Mouse (Mus musculus) yolk sac, embryonic 10.5 days (tissue): Measurements from ENCODE around the gene E2f1.

ENCODE experiments used
- DNase-seq: peaks from one replicate; pipeline ENCODE4 v3.0.0-alpha.2; 2017; ENCODE audit warnings: low spot score

The E2f1 gene

DNA sequence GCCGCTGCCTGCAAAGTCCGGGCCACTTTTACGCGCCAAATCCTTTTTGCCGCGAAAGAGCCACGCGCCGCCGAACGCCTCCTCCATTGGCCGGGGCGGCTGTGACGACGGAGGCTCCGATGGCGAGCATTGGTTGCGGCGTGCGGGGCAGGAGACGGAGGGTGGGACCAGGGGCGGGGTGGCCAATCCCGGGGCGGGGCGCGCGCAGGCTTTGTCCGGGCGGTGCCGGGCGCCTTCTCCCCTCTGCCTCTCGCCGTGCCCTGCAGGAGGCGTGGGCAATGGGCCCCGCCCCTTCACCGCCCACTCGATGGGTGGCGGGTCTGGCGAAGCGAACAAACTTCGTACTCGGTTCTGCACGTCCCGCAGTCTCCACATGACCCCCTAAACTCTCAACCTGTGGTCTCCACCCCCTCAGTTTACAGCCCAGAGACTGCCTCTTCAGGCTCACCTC lies at the start of gene E2f1:
E2f1 (minus strand) TSS at position 57 of the 451 bp plus-strand sequence.
- DNase-seq = peak; percentile 99

DNA sequence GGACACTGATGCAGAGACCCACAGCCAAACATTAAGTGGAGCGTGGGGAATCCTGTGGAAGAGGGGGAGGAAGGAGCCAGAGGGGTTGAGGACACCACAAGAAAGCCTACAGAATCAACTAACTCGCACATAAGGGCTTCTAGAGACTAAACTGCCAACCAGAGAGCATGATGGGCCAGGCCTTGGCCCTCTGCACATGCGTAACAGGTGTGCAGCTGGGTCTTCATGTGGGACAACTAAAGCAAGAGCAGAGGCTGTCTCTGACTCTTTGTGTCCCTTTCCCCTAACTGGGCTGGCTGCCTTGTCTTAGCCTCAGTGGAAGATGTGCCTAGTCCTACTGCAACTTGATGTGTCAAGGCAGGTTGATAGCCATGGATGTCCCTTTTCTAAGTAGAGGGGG lies 47.4 kb upstream of the E2f1 start:
- no peak for DNase-seq

DNA sequence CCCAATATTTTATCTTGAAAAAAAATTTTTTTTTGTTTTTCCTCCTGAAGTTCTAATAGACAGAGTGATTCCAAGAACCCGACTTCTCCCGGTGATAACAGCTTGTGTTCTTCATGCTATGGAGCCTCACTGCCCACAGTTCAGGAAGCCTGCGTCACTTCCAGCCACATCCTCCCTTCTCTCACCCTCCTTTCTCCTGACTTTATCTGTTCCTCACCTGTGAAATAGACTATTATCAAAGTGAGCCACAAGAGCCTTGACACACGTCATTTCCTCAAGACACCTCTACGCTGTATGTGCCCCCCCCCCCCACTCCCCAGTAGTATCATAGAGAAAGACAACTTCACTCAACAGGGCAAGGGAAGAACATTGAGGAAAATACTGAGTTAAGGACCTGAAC lies 46.0 kb upstream of the E2f1 start:
- no peak for DNase-seq

DNA sequence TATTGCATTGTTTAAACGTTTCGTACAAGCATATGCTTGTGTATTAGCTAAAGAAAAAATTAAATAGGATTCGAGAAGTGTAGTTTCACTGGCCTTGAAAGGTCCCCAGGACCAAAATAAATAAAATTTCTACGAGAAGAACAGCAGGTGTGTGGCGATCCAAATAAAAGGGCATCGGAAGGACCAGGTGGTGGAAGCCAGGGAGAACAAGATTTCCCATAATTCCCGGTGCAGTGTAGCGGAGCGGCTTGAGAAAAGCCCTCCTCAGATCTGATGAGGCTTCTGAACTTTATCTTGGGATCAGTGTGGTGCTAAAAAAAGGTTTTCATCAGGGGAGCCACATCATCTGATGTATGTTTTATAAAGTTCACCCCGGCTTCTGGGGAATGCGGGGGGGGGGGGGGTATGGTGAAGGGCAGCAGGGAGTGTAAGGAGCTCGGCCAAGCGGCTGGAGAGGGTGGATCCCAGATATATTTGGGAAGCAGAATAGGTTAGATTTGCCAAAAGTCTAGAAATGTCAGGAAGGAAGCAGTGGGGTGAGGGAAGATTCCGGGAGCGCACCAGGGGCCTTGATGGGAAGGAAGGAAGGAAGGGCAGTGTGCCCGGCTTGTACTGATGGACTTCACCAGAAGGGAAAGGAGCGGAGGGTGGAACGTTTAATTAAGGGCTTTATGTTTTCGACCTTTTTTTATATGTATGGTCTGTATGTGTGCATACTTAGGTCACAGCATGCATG lies 45.3 kb upstream of the E2f1 start:
- DNase-seq = no peak

DNA sequence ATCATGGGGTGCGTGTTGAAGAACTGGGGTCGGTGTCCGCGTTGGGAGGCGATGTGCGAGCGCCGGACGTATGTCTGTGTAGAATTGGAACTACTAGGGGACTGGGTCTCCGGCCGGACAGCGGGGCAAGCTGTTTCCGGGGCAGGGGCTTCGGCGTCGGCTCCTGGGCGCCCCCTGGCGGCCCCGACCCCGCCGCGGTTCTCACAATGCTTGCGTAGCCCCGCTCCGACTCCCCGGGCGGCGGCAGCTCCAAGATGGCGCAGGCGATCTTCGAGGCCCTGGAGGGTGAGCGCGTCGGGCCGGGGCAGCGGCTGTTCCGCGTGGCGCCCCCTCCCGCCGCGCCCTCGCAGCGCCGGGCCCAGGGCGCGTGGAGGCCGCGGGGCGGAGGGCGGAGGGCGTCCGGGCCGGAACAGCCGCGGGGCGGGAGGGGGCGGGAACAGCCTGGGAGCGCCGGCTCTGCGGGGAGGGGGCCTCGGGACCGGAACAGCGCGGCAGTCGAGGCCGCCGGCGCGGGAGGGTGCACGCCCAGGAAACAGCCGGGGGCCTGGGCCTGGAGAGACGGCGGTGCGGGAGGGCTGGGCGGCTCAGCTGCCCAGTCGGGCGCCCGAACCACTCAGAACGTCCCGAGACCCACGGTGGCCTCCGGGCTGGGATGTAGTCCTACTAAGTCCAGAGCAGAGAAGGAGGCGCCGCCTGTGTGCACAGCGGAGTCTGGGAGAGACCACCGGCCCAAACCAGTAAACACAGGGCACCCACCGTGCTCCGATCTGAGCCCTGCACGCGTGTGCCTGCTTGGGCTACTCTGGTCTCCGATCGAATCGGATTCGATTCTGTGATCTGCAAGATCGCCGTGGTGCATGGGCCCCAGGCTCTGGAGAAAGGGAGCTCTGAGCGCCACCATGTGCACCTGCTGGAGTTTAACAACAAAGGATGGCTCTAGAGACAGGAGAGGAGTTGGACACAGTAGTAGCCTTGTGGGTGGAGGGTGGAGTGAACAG lies 43.7 kb upstream of the E2f1 start, which contains the start of the genes Zfp341 and 4930519P11Rik:
Zfp341 (plus strand) TSS at position 180 of the 998 bp plus-strand sequence.
4930519P11Rik (minus strand) TSS at position 320 of the 998 bp plus-strand sequence.
- DNase-seq = peak; percentile 92

DNA sequence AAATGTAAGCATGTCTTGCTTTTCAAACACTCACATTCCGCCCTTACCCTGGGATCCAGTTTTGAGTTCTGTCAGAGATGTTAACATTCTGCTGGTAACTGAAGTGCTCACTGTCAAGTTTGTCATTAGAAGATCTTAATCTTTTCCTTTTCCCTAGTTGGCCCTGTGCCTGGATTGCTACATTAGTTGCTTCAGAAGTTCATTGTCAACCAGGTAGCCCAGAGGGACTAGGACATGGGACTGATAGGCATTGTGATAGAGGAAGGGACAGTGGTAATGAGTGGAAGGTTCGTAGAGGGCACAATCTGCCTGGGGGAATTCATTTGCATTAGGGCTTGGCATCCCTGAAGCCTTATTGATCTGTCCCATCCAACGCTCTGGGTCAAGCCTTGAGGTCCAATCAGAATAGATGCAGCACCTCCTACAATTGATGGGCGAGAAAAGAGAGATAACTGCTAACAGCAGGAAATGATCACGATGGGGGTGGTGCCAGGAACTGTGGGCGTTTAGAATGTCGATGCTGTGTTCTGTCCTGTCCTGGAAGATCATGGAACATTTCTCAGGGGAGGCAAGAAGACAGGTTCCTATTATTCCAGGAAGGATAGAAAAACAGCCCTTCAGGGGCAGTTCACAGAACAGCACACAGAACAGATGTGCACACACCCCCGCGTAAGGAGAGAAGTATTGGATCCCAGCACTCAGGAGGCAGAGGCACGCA lies 39.5 kb upstream of the E2f1 start:
- DNase-seq = no peak

DNA sequence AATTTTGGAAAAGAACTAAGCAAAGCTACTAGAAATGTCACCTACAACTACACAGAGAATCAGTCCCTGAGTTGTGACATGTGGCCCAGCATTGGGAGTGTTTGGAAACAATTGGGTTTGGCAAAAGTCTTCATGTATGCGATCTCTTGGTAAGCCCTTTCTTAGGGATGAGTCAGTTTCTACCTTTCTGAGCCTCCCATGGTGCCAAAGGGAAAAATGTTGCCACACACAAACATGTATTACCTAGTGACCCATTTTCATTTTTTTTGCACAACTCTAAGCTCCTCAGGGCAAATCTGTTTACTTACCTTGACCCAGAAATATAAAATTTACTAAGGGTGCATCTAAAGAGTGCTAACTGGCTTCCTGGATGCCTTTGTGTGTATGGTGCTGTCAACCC lies 37.3 kb upstream of the E2f1 start:
- DNase-seq = no peak

DNA sequence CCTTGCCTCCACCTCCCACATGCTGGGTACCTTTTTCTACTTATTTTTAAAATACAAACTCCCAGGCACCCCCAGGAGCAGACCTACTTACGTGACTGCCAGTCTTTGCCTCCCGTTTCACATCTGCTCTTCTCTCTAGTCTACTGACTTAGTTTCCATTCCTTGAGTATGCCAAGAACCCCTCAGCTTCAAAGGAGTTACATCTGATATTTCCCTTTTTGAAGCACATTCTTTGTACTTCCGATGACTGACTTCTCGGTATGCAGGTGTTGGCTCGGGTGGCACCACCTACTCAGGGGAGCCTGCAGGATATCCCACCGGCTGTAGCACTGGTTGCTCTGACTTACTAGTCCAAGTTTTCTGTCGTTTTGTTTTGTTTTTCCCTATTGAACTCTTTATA lies 34.5 kb upstream of the E2f1 start:
- DNase-seq = no peak

DNA sequence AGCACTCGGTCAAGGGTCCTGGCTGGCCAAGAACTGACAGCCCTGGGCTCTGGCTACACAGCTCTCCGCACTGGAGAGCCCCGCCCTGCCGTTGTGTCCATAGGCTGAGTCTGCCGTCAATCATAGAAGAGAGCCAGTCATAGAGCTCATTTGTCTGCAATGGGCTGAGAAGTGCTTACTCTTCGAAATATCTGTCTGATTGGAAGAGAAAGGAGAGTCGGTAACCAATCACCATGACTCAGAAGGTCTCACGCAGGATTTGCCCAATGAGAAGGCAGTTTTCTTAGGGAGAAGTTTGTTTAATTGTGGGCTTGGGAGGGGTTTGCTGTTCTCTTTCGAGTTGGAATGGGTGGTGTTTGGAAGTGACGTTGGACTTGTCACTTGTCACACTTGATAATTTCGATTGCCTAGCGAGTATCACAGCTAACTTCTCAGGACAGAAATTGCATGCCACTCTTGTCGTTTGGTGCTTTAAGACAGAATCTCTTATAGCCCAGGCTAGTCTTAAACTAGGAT lies 34.0 kb upstream of the E2f1 start, which contains the start of gene Pxmp4:
Pxmp4 (minus strand) TSS at position 71 of the 516 bp plus-strand sequence.
- DNase-seq = peak; percentile 99

DNA sequence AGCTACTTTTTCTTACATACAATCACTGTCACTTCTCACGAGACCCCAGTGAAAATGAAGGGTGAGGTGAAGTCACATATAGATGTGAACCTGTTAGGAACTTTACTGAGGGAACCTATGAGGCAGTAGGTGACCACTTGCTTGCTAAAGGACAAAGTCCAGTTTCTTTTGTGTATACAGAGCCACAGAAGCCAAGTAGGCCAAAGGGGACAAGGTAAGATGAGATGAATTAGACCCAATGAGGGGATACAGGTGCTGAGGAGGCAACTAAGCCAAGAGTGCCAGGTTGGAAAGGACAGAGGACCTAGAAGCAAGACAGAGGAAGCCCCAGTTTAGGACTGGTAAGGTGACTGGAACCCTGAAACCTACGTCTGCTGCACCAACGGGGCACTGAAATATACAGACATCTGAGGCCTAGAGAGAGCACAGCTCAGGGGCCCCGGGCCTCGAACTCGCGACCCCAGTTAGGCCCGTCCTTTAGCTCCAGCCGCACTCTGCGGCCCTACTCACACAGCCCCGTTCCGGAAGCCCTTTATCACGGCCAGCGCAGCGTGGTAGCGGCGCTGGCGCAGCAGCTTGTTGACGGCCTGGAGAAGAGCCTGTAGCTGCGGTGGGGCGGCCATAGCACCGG lies 33.4 kb upstream of the E2f1 start:
- DNase-seq = no peak

DNA sequence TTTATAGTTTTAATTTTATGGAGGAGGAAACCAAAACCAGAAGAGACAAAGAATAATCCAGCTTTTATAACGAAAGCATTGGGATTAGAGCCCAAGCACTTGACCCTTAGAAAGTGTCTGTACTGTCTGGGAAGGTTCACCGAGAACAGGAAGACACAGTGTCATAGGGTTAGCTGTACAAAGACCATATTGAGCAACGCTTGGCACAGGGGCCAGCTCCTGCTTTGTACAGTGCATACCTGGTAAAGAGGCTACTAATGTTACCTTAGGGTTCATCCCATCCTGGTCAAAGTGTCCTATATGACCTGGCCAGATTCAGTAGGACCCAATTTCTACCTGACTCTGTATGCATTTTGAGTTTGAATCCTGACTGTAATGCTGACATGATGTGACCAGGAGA lies 31.6 kb upstream of the E2f1 start:
- DNase-seq = no peak

DNA sequence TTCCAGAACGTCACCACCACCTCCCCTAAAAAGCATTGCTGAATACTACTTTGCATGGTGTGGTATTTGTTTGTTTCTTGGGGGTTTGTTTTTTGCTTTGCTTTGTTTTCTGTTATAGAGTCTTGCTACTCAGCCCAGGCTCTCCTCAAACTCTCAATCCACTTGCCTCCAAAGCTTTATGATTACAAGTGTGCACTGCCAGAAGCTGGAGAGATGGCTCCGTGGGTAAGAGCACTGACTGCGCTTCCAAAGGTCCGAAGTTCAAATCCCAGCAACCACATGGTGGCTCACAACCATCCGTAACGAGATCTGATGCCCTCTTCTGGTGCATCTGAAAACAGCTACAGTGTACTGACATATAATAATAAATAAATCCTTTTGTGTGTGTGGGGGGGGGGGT lies 30.9 kb upstream of the E2f1 start:
- no peak for DNase-seq

DNA sequence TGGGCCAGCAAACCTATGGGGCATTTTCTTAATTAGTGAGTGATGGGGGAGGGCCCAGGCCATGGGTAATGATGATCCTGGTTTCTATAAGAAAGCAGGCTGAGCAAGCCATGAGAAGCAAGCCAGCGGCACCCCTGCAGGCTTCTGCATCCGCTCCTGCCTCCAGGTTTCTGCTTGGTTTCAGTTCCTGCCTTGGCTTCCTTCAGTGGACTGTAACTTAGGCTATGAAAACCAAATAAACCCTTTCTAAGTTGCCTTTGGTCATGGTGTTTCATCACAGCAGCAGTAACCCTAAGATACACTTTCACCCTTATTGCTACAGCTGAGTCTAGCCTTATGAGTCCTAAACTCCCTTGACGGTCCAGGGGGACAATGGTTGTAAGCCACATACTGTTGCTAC lies 27.7 kb upstream of the E2f1 start:
- no peak for DNase-seq

DNA sequence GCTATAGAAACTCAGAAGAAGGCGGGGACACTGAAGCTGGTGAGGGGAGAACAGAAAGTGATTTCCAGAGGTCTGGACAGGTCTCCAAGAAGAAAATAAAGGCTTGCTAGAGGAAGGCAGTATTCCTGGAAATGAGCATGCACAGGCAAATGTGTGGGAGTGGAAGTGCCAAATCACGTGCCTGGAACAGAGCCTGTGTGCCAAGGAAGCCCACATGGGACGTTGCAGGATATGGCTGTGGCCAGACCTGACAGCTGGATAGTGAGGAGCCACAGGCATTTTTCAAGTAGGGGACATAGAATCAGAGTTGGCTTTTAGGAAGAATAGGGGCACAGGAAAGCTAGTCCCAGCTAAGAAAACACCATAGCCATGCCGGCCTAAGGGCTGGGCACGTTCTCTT lies 26.1 kb upstream of the E2f1 start:
- DNase-seq = no peak

DNA sequence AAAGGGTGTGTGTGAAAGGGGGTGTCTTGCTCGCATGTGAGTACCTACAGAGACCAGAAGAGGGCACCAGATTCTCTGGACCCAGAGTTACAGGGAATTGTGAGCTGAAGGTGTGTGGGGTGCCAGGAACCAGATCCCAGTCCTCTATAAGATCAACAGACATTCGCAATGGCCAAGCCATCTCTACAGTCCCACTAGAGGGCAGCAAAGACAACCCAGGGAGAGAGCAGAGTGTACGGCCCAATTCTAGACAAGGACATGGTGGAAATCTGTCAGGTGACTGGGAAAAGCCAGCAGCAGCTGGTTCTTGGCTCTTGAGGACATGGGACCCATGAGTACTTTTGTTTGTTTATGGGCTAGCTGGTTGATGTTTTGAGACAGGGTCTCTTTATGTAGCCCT lies 23.3 kb upstream of the E2f1 start:
- DNase-seq = peak; percentile 32

DNA sequence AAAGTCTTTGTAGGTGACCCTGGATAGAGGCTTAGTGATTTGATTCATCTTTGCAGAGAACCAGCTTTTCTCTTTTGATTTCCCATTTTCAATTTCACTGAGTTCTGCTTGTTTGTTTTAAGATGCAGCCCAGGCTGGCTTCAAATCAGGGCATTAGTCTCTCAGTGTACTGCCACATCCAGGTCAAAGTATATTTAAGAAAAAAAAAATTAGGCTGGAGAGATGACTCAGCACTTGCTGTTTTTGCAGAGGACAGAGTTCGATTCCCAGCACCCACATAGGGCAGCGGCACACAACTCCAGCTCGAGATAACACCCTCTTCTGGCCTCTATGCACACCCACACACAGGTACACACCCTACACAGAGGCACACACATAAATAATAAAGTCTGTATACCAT lies 21.5 kb upstream of the E2f1 start:
- no peak for DNase-seq

DNA sequence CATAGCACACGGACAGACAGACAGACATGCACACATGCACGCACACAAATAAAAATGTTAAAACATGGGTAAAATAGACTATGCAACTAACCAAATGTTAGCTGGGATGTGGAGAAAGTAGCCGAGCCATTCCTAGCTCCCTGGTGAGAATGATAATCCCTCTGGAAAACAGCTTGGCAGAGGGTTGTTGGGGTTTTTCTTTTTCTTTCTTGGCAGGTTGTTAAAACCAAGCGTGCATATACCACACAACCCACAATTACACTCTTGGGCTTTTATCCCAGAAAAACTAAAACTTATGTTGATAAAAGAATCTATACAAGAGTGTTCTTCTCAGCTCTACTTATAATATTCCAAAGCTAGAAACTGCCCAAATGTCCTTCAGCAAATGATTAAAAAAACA lies 19.4 kb upstream of the E2f1 start:
- DNase-seq = no peak

DNA sequence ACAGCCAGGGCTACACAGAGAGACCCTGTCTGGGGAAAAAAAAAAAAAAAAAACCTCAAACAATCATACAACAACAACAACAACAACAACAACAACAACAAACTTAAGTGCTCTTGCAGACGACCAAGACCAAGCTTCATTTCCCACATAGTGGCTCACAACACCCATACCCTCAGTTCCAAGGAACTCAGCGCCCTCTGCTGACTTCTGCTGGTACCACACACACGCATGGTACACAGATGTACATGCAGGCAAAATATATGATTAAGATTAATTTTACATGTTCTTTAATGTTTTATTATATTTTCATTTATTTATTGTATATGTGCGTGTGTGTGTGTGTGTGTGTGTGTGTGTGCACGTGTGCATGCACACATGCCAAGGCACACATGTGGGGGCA lies 16.7 kb upstream of the E2f1 start:
- DNase-seq = no peak

DNA sequence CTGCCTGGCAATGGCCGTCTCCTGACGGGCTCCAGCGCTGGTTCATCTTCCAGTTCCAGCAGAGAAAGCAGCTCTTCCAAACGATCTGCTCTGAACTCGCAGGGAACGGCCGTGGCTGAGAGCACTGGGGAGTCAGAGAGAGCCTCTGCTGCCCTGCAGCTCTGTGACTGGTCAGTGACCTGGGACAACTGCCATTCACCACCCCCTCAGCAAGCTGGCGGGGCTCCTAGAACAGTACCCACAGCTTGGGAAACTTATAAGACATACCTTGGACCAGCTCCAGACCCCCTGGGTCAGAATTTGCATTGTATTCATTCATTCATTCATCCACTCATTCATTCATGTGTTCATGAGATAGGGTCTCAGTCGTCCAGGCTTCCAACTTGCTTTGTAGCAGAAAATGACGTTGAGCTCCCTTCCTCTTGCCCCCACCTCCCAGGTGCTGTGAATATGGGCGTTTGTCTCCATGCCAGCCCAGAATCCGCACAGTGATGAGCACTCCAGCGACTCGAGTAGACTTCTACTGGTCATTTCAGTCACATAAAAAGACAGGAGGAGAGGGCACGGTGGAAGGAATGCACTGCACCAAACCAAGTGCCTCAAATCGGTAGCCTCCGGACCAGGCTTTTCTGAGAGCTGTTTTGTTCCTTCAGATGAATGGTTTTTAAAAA lies 15.4 kb upstream of the E2f1 start:
- DNase-seq = no peak

DNA sequence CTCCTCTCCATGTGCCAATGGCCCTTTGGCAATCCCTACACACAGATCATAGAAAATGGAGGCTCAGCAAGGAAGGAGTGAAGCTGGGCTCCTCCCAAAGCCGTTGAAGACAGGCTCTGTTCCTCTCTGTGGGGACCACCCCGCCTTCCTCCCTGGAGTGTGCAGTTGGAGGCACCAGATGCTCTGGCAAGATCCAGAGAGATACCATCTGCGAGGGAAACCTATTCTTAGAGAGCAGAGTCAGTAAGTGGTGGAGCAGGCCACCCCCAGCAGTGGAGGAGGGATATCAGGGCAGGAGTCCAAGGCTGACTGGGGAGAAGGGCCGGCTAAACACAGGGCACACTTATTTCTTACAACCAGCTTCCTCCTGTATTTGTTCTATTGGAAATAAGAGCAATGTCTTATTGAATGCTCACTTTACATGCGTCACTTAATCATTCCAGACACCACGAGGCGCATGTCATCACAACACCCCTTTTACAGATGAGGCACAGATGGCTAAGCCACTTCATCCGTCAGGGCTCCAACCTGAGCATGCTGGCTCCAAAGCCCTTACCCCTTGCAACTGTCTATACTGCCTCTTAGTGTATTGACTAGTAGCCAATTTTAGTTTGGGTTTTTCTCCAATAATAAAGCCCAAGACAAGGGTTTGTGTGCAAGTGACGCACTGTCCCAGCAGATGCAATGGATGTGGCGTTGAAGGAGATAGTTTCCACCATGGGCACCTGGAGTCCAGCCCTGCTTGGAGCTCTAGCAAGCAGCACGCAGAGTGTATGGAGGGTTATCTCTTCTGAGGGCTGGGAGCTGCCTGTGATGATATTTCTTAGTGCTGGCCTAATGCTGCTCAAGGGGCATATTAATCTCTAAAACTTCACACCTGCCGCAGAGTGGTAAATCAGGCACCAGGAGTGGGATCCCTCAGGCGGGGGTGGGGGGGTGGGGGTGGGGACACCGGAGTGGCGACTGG lies 14.5 kb upstream of the E2f1 start:
- no peak for DNase-seq
